Mouse (Mus musculus) thymus, postnatal 36 days (tissue): ENCODE measurements around the gene Rbfox3.

Experiments
- DNase-seq, 2 experiments: peaks; one replicate each; pipeline ENCODE4 v3.0.0; 2022; ENCODE audit warnings: mixed read lengths in 2 of 2

The Rbfox3 gene

DNA sequence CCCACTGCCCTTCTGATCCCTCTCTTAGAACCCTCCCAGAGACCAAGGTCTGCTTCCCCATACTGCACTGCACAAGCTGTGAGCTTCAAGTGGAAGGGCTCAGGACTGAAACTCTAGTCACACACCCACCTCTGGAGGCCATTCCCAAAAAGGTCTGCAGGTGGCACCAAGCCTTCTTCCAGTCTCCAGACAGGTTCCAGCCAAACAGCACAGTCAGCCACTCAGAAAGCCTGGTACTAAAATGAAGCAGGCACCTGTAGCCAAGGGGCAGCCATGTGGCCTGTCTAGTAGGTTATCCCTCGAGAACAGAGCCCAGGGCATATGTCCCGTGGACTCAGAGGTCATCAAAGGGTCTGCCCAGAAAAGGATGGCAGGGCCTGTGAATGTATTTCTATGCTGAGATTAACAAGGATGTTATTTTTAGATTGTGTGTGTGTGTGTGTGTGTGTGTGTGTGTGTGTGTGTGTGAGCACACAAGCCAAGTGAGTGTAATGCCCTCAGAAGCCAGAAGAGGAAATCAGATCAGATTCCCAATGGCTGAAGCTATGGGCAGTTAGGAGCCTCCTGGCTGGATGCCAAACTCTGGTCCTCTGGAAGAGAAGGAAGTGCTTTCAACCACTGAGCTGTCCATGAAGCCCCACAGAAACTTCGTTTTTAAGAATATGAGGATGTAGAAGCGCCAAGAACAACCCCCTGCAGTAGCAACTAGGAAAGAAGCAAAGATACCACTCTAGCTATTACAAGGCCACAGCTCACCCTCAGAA, at the start of gene Rbfox3:
Rbfox3 (minus strand) TSS at position 291 of the 764 bp plus-strand sequence.
- DNase-seq, result no peak

DNA sequence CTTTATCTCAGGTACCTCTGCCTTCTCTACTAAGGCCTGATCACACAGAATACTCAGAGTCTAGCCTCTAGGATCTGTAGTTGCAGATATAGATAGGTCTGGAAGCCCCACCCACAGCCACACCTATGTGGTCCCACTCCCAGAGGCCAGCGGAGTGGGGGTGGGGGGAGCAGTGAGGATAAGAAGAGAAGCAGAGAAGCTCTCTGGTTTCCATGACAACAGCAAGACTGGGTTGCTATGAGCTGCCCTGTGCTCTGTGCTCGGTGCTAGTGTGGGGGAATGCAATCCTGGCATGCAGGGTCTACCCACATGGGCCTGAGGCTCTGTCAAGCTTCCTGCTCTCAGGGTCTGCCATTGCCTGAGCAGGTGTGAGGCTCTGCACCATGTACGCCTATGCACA, 49.3 kb upstream of the Rbfox3 start:
- no peak for DNase-seq

DNA sequence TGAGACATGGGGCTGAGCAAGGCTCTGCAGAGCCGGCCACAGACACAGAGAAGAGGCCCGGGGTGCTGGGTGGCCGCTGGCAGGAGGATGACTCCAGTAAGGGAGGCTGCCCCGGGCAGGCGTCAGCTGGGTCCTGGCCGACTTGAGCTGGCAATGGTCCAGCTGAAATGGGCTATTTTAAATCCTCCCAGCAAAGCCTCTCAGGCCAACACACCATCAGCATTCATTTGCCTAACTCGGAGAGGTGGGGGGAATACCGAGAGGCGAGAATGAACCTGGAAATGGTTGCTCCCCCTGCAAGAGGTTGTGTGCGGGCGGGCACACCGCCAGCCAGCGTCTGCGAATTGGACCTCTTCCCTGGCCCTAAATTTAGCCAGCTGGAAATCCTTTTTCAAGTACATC, 45.7 kb upstream of the Rbfox3 start:
- DNase-seq, result no peak

DNA sequence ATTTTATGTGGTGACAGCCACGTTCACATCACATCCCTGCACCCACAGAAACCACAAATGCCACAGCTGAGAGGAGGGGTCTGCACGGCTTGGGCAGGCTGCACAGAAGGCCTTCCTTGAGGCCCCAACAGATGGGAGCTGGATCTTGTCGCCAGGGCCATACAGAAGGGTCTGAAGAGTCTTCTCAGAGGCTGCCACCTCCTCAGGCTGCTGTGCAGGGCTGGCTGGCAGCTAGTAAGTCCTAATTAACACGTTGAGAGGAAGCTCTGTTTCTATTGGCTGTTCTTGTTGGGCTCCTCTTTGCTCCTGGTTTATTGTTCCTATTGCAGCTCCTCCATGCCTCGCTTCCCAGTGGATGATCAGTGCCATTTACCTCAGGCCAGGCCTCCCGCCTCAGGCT, 43.6 kb upstream of the Rbfox3 start:
- DNase-seq, result no peak

DNA sequence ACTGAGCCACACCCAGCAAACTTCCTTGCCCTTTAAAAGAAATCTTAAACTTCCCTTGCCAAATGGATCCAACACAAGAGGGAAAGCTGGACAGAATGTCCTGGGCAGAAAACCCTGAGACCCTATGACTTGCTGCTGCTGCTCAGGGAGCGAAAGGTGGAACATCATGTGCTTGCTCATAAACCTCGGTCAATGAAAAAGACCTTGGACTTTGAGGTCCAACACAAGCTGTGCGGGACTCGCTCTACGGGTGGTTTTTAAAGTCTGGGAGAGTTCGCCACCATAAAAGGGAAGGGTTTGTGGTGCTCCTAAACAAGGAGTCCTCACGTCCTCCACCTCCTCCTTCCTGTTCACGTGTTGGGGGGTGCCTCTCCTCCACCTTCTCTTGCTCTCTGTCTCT, 34.5 kb upstream of the Rbfox3 start:
- DNase-seq, result no peak

GRCm38 (mm10) chr11:118941268-118941667, 29.9 kb upstream of the Rbfox3 start:
- no peak for DNase-seq

GRCm38 (mm10) chr11:118940539-118940938, 29.1 kb upstream of the Rbfox3 start:
- DNase-seq, result no peak

GRCm38 (mm10) chr11:118939731-118940130, 28.3 kb upstream of the Rbfox3 start:
- DNase-seq, result no peak

DNA sequence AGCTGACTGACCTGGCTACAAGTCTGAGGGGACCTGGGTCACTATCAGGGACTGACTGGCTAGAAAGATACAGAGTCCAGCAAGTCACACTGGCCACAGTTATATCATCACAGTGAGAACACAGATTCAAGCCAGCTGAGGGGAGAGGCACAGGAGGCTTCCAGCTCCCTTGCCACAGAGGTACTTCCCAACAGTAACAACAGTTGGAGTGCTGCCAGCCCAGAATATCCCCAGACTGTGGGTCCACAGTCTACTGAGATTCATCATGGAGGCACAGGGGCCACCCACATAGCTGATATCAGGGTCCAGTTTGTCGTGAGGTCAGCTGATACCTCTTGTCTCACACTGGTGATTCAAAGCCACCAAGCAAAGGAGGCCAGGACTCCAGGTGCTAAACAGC, 23.5 kb upstream of the Rbfox3 start:
- no peak for DNase-seq

GRCm38 (mm10) chr11:118927081-118927480, 15.7 kb upstream of the Rbfox3 start:
- no peak for DNase-seq

DNA sequence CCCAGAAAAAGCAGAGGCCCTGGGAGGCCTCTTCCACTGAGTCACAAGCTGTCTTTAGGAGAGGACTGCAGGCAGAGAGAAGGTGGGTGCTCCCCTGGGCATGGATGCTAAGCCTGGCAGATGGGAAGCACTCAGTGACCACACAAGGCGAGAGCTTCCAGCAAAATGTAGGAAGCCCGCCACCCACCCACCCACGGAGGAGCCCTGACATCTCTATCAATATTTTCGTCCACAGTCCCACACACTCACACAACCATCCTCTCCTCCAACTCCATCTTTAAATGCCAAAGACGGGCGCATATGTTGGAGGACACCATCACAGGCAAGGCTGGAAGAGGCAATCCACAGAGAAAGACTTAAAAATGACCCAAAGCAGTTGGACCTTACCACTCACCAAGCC, 10.5 kb upstream of the Rbfox3 start:
- no peak for DNase-seq

- no peak for DNase-seq
These were observed 5.1 kb upstream of the Rbfox3 start for GRCm38 (mm10) chr11:118916423-118917030.

DNA sequence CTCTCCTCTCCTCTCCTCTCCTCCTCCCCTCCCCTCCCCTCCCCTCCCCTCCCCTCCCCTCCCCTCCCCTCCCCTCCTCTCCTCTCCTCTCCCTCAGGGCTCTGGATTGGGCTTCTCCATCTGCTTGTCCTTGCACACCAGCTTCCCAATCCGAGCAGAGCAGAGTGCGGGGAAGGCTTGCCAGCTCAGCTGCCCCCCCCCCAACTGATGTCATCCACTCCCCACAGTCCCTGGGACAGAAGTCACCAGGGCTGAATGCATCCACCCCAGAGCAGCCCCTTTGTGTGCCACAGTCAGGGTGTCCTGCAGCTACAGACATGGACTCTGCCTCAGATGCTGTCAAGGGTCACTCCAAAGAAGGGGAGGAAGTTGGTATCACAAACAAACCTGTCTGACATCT, 4.5 kb upstream of the Rbfox3 start:
- no peak for DNase-seq

- DNase-seq, result no peak
These were observed 1.3 kb upstream of the Rbfox3 start for GRCm38 (mm10) chr11:118912686-118913085.

- DNase-seq, result no peak
These were observed 641 bp downstream of the Rbfox3 start for GRCm38 (mm10) chr11:118910756-118911155.

GRCm38 (mm10) chr11:118909814-118910201, 1.6 kb downstream of the Rbfox3 start:
- DNase-seq, result no peak

GRCm38 (mm10) chr11:118908981-118909813, 2.2 kb downstream of the Rbfox3 start:
- DNase-seq, result no peak

DNA sequence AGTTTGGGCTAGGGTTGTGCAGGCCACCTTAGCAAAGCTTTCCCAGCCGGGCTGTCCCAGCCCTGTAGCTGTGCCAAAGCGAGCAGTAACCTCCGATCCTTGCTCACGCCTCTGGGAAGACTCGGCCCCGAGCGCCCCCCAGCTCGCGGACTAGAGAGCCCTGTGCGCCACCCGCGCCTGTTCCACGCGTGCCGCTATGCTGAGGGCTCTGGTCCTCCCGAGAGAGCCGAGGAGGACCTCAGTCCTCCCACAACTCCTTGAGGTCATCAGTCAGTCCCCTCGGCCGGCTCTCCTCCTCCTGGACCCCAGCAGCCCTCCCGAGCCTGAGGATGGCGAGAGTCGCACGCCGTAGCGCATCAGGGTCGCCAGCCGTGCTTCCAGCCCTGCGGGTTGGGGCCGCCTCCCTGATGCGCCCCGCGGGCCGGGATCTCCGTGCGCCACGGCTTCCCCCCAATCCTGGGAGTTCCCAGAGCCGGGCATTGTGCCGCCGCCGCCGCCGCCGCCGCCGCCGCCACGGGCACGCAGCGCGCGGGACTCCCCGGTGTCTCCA, 2.9 kb downstream of the Rbfox3 start:
- no peak for DNase-seq

DNA sequence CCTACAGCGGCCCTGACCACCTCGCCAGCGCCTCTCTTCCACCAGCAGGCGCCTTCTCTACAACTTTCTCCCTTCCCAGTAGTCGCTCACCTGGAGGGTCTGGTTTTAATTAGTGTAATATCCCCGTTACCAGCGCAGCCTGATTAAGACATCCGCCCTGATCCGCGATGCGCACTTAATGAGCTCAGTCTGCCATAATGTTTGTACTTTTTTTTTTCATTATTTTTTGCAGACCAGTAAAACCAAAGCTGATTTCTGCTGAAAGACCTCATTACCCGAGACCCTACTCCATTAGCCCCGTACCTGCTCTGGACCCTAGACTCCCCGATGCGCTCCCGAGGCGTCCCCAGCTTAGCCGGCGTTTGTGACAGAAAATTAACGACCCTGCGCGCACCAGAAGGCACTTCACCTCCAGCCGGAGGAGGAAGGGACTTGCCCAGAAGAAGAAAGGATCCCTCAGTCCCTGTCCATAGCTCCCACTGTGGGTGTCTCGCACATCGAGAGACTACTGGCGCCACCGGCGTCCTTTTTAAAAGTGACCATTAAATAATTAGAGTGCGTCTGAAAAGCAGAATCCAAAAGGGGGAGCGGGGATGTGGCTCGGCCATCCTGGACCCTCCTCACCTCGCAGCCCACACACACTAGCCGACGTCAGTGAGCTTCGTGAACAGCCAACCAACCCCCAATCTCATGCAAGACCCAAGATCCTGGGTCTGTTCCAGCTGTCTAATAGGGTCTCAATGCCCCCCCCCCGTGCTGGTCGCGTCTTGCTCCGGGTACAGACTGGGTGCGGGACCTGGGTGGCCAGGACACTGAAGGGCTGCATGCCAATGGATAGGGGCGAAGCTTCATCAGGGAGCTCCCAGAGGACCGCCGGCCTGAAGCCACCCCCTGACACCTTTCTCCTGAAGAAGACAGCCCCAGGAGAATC, 3.7 kb downstream of the Rbfox3 start:
- DNase-seq, result no peak

- no peak for DNase-seq
These were observed 4.5 kb downstream of the Rbfox3 start for GRCm38 (mm10) chr11:118906824-118907470.

DNA sequence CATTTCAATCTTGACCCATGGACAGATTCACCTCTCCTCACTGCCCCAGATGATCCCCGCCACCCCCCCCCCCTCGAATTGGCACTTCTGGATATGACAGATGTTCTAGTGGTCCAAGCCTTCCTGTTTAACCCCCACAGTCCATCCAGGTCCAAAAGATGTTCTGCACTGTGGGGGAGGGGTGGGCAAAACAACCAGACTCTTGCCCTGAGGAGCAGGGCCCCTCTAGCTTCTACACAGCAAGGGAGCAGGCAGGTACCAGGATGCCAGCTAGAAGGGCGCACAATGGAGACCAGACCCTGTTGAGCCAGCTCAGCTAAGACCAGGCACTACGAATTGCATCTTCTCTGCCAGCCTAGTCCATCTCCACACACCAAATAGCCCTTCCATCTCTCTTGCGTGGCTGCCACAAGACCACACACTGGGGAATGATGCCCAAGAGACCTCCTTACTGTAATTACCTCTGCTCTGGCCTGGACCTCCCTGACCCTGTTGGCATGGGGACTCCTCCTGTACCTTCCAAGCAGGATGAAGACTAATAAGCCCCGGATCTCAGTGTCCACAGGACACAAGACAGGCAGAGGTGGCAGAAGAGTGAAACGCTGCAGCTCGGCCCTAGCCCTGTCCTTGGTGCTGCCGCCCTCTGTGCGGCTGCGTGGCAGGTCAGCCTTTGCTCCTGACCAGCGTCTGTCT, 5.1 kb downstream of the Rbfox3 start:
- DNase-seq, result no peak
